Mouse (Mus musculus) hindbrain, embryonic 12.5 days (tissue): ENCODE results near the gene Dlgap3. TPM values are rescaled to one million over a fixed set of nuclear protein-coding genes. Genes with fewer than 3 reads are reported as not detected.

Experiments
- ATAC-seq: fragments of 200-750 bp; cut with Nextera tagmentation; 2 replicates; pipeline ENCODE4 v1.8.0; 2017; ENCODE audit warnings: moderate TSS enrichment; ENCODE audit not compliant: low FRiP score
- H3K27ac ChIP-seq: fragments of 300-500 bp; sonication (generic); 2 replicates; pipeline ENCODE4 v1.5.1; 2016; ENCODE audit warnings: mild to moderate bottlenecking
- H3K27me3 ChIP-seq: fragments of 300-500 bp; sonication (generic); 2 replicates; pipeline ENCODE4 v1.6.1; 2016; ENCODE audit warnings: mild to moderate bottlenecking
- H3K36me3 ChIP-seq: fragments of 300-500 bp; sonication (generic); 2 replicates; pipeline ENCODE4 v1.6.1; 2016; ENCODE audit warnings: mild to moderate bottlenecking
- H3K4me1 ChIP-seq: fragments of 300-500 bp; sonication (generic); 2 replicates; pipeline ENCODE4 v1.6.1; 2016
- H3K4me2 ChIP-seq: fragments of 300-500 bp; sonication (generic); replicated peaks from 2 replicates; pipeline ENCODE4 v1.6.1; 2016; ENCODE audit warnings: mild to moderate bottlenecking
- H3K4me3 ChIP-seq: fragments of 300-500 bp; sonication (generic); 2 replicates; pipeline ENCODE4 v1.5.1; 2016; ENCODE audit warnings: mild to moderate bottlenecking
- H3K9ac ChIP-seq: fragments of 300-500 bp; sonication (generic); 2 replicates; pipeline ENCODE4 v1.6.1; 2016; ENCODE audit warnings: mild to moderate bottlenecking, moderate library complexity
- H3K9me3 ChIP-seq: fragments of 300-500 bp; sonication (generic); replicated peaks from 2 replicates; pipeline ENCODE4 v1.6.1; 2016; ENCODE audit warnings: mild to moderate bottlenecking
- WGBS: fragments of 180-500 bp; shearing (Covaris S2); methylation state at CpG from one replicate; pipeline ENCODE4 v1.1.7; 2016; 5-methylcytosine and 5-hydroxymethylcytosine counted together
- polyA plus RNA-seq: library from polyadenylated mRNA; unstranded; fragments of >200 nt; fragmentation: Nextera tagmentation; extraction: Ambion mirVana; gene quantifications from 2 replicates; pipeline ENCODE4 v1.2.1, GENCODE M21; 2016

The Dlgap3 gene
- polyA plus RNA-seq, 1 experiment from 2014 or later: 12.5 TPM

GRCm38 (mm10) chr4:127227051-127227673, 58.2 kb downstream of the Dlgap3 start:
- no peaks in the 10 kb centered on the region for H3K36me3 ChIP-seq
- peak overlapping the region; percentile 19; the same call in 1 of the 2 replicates for H3K4me2 ChIP-seq
- peaks cover 65% of the 10 kb centered on the region for H3K4me1 ChIP-seq
- peak; percentile 82 for ATAC-seq
- no peaks in the 10 kb centered on the region for H3K9me3 ChIP-seq
- WGBS: 12% methylated on average over 17 of the region's 17 CpGs
- H3K9ac ChIP-seq: no peak overlapping the region
- H3K27ac ChIP-seq: peak overlapping the region; percentile 78
- H3K4me3 ChIP-seq: no peak overlapping the region
- H3K27me3 ChIP-seq: peaks cover 17% of the 10 kb centered on the region

- Histone ChIP-seq H3K27ac (peak overlapping the region; percentile 94), H3K4me3 (no peak overlapping the region), H3K36me3 (no peaks in the 10 kb centered on the region), H3K27me3 (peaks cover 5% of the 10 kb centered on the region; the same call in 1 of the 2 replicates), H3K4me2 (peak overlapping the region; percentile 34), H3K9me3 (no peaks in the 10 kb centered on the region), H3K9ac (no peak overlapping the region), H3K4me1 (peaks cover 58% of the 10 kb centered on the region)
- peak; percentile 69 for ATAC-seq
- 13% methylated on average over 6 of the region's 6 CpGs for WGBS
These were observed 63.0 kb downstream of the Dlgap3 start for GRCm38 (mm10) chr4:127232028-127232427.

- H3K27ac ChIP-seq: peak overlapping the region; percentile 94
- H3K36me3 ChIP-seq: no peaks in the 10 kb centered on the region
- H3K4me2 ChIP-seq: peak overlapping the region; percentile 34; the same call in 1 of the 2 replicates
- no peaks in the 10 kb centered on the region for H3K9me3 ChIP-seq
- peaks cover 54% of the 10 kb centered on the region for H3K4me1 ChIP-seq
- no peak overlapping the region for H3K9ac ChIP-seq
- WGBS: 32% methylated on average over 5 of the region's 5 CpGs
- peak; percentile 71 for ATAC-seq
- H3K27me3 ChIP-seq: peaks cover 10% of the 10 kb centered on the region
- no peak overlapping the region for H3K4me3 ChIP-seq
These were observed 63.5 kb downstream of the Dlgap3 start for GRCm38 (mm10) chr4:127232551-127232950.

- H3K27ac ChIP-seq: peak overlapping the region; percentile 94
- ATAC-seq: no peak
- peaks cover 48% of the 10 kb centered on the region for H3K4me1 ChIP-seq
- no peak overlapping the region for H3K9ac ChIP-seq
- no peaks in the 10 kb centered on the region for H3K9me3 ChIP-seq
- H3K27me3 ChIP-seq: peaks cover 17% of the 10 kb centered on the region
- no peak overlapping the region for H3K4me2 ChIP-seq
- 87% methylated on average over 40 of the region's 40 CpGs for WGBS
- no peak overlapping the region for H3K4me3 ChIP-seq
- no peaks in the 10 kb centered on the region for H3K36me3 ChIP-seq
These were observed 64.6 kb downstream of the Dlgap3 start for GRCm38 (mm10) chr4:127233416-127234125.

GRCm38 (mm10) chr4:127235742-127236487, 66.9 kb downstream of the Dlgap3 start:
- peak overlapping the region; percentile 97 for H3K4me2 ChIP-seq
- H3K27ac ChIP-seq: peak overlapping the region; percentile 86
- H3K36me3 ChIP-seq: no peaks in the 10 kb centered on the region
- peak overlapping the region; percentile 51 for H3K4me3 ChIP-seq
- H3K9me3 ChIP-seq: no peaks in the 10 kb centered on the region
- peak overlapping the region; percentile 75 for H3K9ac ChIP-seq
- WGBS: under 1% methylated on average over 67 of the region's 67 CpGs
- ATAC-seq: peak; percentile 60
- peaks cover 43% of the 10 kb centered on the region for H3K4me1 ChIP-seq
- H3K27me3 ChIP-seq: peaks cover 18% of the 10 kb centered on the region

- Histone ChIP-seq H3K27ac (peak overlapping the region; percentile 86), H3K4me1 (peaks cover 36% of the 10 kb centered on the region), H3K4me3 (peak overlapping the region; percentile 51), H3K9ac (peak overlapping the region; percentile 75), H3K4me2 (peak overlapping the region; percentile 97), H3K36me3 (no peaks in the 10 kb centered on the region), H3K9me3 (no peaks in the 10 kb centered on the region), H3K27me3 (peaks cover 24% of the 10 kb centered on the region)
- 1% methylated on average over 14 of the region's 14 CpGs for WGBS
- peak; percentile 26 for ATAC-seq
These were observed 67.6 kb downstream of the Dlgap3 start for GRCm38 (mm10) chr4:127236631-127237030.

- no peak overlapping the region for H3K9ac ChIP-seq
- H3K4me1 ChIP-seq: peaks cover 29% of the 10 kb centered on the region
- no peak overlapping the region for H3K4me2 ChIP-seq
- 58% methylated on average over 10 of the region's 10 CpGs for WGBS
- H3K27me3 ChIP-seq: peaks cover 24% of the 10 kb centered on the region
- no peak overlapping the region for H3K27ac ChIP-seq
- ATAC-seq: no peak
- no peaks in the 10 kb centered on the region for H3K9me3 ChIP-seq
- H3K4me3 ChIP-seq: no peak overlapping the region
- no peaks in the 10 kb centered on the region for H3K36me3 ChIP-seq
These were observed 68.3 kb downstream of the Dlgap3 start for GRCm38 (mm10) chr4:127237271-127237670.

GRCm38 (mm10) chr4:127242696-127243095, 73.7 kb downstream of the Dlgap3 start:
- ATAC-seq: no peak
- no peak overlapping the region for H3K9ac ChIP-seq
- H3K27ac ChIP-seq: no peak overlapping the region
- 65% methylated on average over 6 of the region's 6 CpGs for WGBS
- peaks cover 16% of the 10 kb centered on the region for H3K4me1 ChIP-seq
- peaks cover 13% of the 10 kb centered on the region for H3K36me3 ChIP-seq
- H3K27me3 ChIP-seq: peaks cover 17% of the 10 kb centered on the region
- no peak overlapping the region for H3K4me3 ChIP-seq
- no peaks in the 10 kb centered on the region for H3K9me3 ChIP-seq
- no peak overlapping the region for H3K4me2 ChIP-seq

- ATAC-seq: peak; percentile 94
- H3K36me3 ChIP-seq: peaks cover 20% of the 10 kb centered on the region
- peaks cover 16% of the 10 kb centered on the region for H3K4me1 ChIP-seq
- H3K27ac ChIP-seq: no peak within 1 kb of the TSS
- peak within 1 kb of the TSS; percentile 84 for H3K4me3 ChIP-seq
- H3K4me2 ChIP-seq: peak within 1 kb of the TSS; percentile 97
- H3K9me3 ChIP-seq: no peaks in the 10 kb centered on the region
- peaks cover 12% of the 10 kb centered on the region; the same call in 1 of the 2 replicates for H3K27me3 ChIP-seq
- WGBS: 0% methylated on average over 29 of the region's 29 CpGs
- peak within 1 kb of the TSS; percentile 85 for H3K9ac ChIP-seq
These were observed 74.5 kb downstream of the Dlgap3 start, which contains the start of gene Smim12 for GRCm38 (mm10) chr4:127243552-127243951. Gene Smim12 (plus strand): TSS chr4:127243784.

- under 1% methylated on average over 26 of the region's 26 CpGs for WGBS
- Histone ChIP-seq H3K27ac (no peak overlapping the region), H3K4me1 (peaks cover 16% of the 10 kb centered on the region), H3K9me3 (no peaks in the 10 kb centered on the region), H3K36me3 (peaks cover 20% of the 10 kb centered on the region), H3K4me3 (peak overlapping the region; percentile 84), H3K27me3 (peaks cover 12% of the 10 kb centered on the region; the same call in 1 of the 2 replicates), H3K9ac (peak overlapping the region; percentile 85), H3K4me2 (peak overlapping the region; percentile 97)
- ATAC-seq: peak; percentile 69
These were observed 74.9 kb downstream of the Dlgap3 start for GRCm38 (mm10) chr4:127243953-127244352.

- no peak overlapping the region for H3K9ac ChIP-seq
- no peaks in the 10 kb centered on the region for H3K27me3 ChIP-seq
- H3K4me1 ChIP-seq: peaks cover 12% of the 10 kb centered on the region
- no peak overlapping the region for H3K4me3 ChIP-seq
- no peak overlapping the region for H3K4me2 ChIP-seq
- no peak overlapping the region for H3K27ac ChIP-seq
- H3K9me3 ChIP-seq: no peaks in the 10 kb centered on the region
- ATAC-seq: peak; percentile 87
- H3K36me3 ChIP-seq: peaks cover 20% of the 10 kb centered on the region
- WGBS: 2% methylated on average over 5 of the region's 5 CpGs
These were observed 80.8 kb downstream of the Dlgap3 start for GRCm38 (mm10) chr4:127249701-127250349.
